ENCODE assay signal across 8 mouse cellular contexts in the genomic region with DNA sequence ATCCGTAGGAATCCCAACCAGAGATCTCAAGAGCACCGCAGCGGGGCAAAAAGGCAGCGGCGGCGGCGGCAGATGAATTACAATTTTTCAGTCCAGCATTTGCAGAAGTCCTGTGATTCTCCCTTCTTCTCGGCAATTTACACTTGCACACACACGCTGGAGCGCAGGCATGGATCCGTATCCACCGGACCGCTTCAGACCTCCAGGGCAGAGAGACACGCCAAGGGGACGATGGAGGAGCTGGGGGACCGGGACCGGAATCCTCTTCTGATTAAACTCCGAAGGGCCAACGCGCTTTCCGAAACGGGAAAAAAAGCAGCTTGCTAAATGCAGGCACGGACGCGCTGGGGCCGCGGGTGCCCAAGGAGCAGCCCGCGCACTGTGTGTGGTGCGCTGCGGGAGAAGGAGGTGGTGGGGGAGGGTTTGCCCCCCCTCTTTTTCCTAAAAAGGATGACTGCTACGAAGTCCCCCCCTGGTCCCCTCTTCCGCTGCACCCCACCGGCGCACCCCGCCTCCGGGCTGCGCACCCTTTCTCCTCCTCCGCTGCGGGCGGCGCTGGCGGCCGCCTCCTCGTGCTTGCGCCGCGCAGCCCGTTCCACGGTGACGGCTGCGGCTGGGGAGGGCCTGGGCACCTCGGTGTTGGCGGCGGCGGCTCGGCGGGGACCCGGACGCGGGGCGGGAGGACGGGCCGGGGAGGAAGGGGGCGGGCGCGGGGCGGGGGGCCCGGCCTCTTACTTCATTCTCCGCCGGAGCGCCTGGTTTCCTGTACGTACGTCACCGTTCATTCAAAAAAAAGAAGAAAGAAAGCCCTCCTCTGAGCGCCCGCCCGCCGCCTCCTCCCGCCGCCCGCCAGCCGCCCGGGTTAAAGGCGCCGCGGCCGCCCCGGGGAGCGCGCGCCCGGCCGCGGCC. TPM values are rescaled to one million over a fixed set of nuclear protein-coding genes. Genes with fewer than 3 reads are reported as not detected.
DNase-seq lines count a peak whose midpoint lies in the region; ATAC-seq and TF ChIP-seq lines count a peak whose summit lies in the region.

Bcl2 (minus strand) TSS at position 654 of the 909 bp plus-strand sequence.

- WGBS in heart, embryonic 14.5 days = under 1% methylated on average over 69 of the region's 95 CpGs
- under 1% methylated on average over 85 of the region's 95 CpGs for WGBS in liver, embryonic 15.5 days (ENCODE audit: insufficient replicate concordance)
- under 1% methylated on average over 41 of the region's 95 CpGs for WGBS in neural tube, embryonic 11.5 days
- under 1% methylated on average over 85 of the region's 95 CpGs for WGBS in stomach, embryonic 16.5 days

- H3K36me3 ChIP-seq in heart, embryonic 14.5 days (ENCODE audit: control insufficient read depth, insufficient read depth, low read length) = no peaks in the 10 kb centered on the region
- no peaks in the 10 kb centered on the region for H3K36me3 ChIP-seq in liver, embryonic 15.5 days (replicated peaks)
- H3K36me3 ChIP-seq in neural tube, embryonic 11.5 days (ENCODE audit: control insufficient read depth, insufficient read depth, low read length) = no peaks in the 10 kb centered on the region
- H3K36me3 ChIP-seq in stomach, embryonic 16.5 days (ENCODE audit: control insufficient read depth, insufficient read depth, low read length) = no peaks in the 10 kb centered on the region

- H3K4me1 ChIP-seq in embryonic fibroblast, embryonic 13.5 days (ENCODE audit: control insufficient read depth, insufficient read depth, low read length) = peaks cover 11% of the 10 kb centered on the region
- H3K4me1 ChIP-seq in heart, embryonic 14.5 days (ENCODE audit: control insufficient read depth in 2 of 2, insufficient read depth in 2 of 2, low read length in 2 of 2) = peaks cover 7 to 16% of the 10 kb centered on the region in 2 experiments
- peaks cover 19% of the 10 kb centered on the region for H3K4me1 ChIP-seq in liver, embryonic 15.5 days (replicated peaks)
- H3K4me1 ChIP-seq in neural tube, embryonic 11.5 days (ENCODE audit: control insufficient read depth, insufficient read depth, low read length) = peaks cover 8% of the 10 kb centered on the region; the same call in 1 of the 2 replicates
- H3K4me1 ChIP-seq in stomach, embryonic 16.5 days (ENCODE audit: control insufficient read depth, insufficient read depth, low read length) = peaks cover 16% of the 10 kb centered on the region; the same call in 1 of the 2 replicates

- DNase-seq in A20 (ENCODE audit: low read depth, low spot score) = peak; percentile 80
- peak; percentile 80 to 86 for DNase-seq in adrenal gland, postnatal 36 days
- peak; percentile 88 for DNase-seq in kidney, postnatal 14 days
- peak; percentile 81 for DNase-seq in neural tube, embryonic 11.5 days (ENCODE audit: low spot score)

- H3K4me3 ChIP-seq in embryonic fibroblast, embryonic 13.5 days (ENCODE audit: insufficient read depth, low read length) = peak within 1 kb of the TSS; percentile 79
- peak within 1 kb of the TSS; percentile 58 to 86 for H3K4me3 ChIP-seq in heart, embryonic 14.5 days (ENCODE audit: control insufficient read depth in 1 of 2, insufficient read depth in 1 of 2, low read depth in 1 of 2, low read length in 2 of 2)
- H3K4me3 ChIP-seq in liver, embryonic 15.5 days (replicated peaks) = peak within 1 kb of the TSS; percentile 61
- H3K4me3 ChIP-seq in neural tube, embryonic 11.5 days (ENCODE audit: low read depth, low read length) = peak within 1 kb of the TSS; percentile 74
- peak within 1 kb of the TSS; percentile 56 for H3K4me3 ChIP-seq in stomach, embryonic 16.5 days (replicated peaks; ENCODE audit: low read length)

- TF ChIP-seq CTCF in embryonic fibroblast, embryonic 13.5 days (IDR thresholded peaks at IDR 0.05; ENCODE audit: borderline replicate concordance, insufficient read depth, low read length) = no peak

- no peaks in the 10 kb centered on the region for H3K27me3 ChIP-seq in heart, embryonic 14.5 days (ENCODE audit: control insufficient read depth, insufficient read depth, low read length)
- H3K27me3 ChIP-seq in liver, embryonic 15.5 days = peaks cover 47% of the 10 kb centered on the region
- H3K27me3 ChIP-seq in neural tube, embryonic 11.5 days (ENCODE audit: control insufficient read depth, insufficient read depth, low read length) = no peaks in the 10 kb centered on the region
- no peaks in the 10 kb centered on the region for H3K27me3 ChIP-seq in stomach, embryonic 16.5 days (ENCODE audit: control insufficient read depth, insufficient read depth, low read length)

- H3K4me2 ChIP-seq in heart, embryonic 14.5 days (ENCODE audit: low read length) = peak within 1 kb of the TSS; percentile 95
- H3K4me2 ChIP-seq in liver, embryonic 15.5 days = peak within 1 kb of the TSS; percentile 78
- peak within 1 kb of the TSS; percentile 75 for H3K4me2 ChIP-seq in neural tube, embryonic 11.5 days (ENCODE audit: low read depth)
- peak within 1 kb of the TSS; percentile 93 for H3K4me2 ChIP-seq in stomach, embryonic 16.5 days (ENCODE audit: low read depth, low read length)

- H3K27ac ChIP-seq in embryonic fibroblast, embryonic 13.5 days (ENCODE audit: insufficient read depth, low read length) = peak within 1 kb of the TSS; percentile 34; the same call in 1 of the 2 replicates
- peak within 1 kb of the TSS; percentile 71 to 88 for H3K27ac ChIP-seq in heart, embryonic 14.5 days (replicated peaks in 1 of 2; ENCODE audit: control insufficient read depth in 1 of 2, insufficient read depth in 1 of 2, low read depth in 2 of 2, low read length in 2 of 2)
- H3K27ac ChIP-seq in liver, embryonic 15.5 days (replicated peaks) = no peak within 1 kb of the TSS
- peak within 1 kb of the TSS; percentile 83 for H3K27ac ChIP-seq in neural tube, embryonic 11.5 days (ENCODE audit: low read depth, low read length)
- peak within 1 kb of the TSS; percentile 93 for H3K27ac ChIP-seq in stomach, embryonic 16.5 days (ENCODE audit: low read length)

- no peaks in the 10 kb centered on the region for H3K9me3 ChIP-seq in heart, embryonic 14.5 days (ENCODE audit: control insufficient read depth, low read length)
- H3K9me3 ChIP-seq in liver, embryonic 15.5 days (replicated peaks) = no peaks in the 10 kb centered on the region
- no peaks in the 10 kb centered on the region for H3K9me3 ChIP-seq in neural tube, embryonic 11.5 days (ENCODE audit: control insufficient read depth, low read length)
- H3K9me3 ChIP-seq in stomach, embryonic 16.5 days (replicated peaks; ENCODE audit: control insufficient read depth, low read length) = no peaks in the 10 kb centered on the region

- peak; percentile 68 for ATAC-seq in heart, embryonic 14.5 days (ENCODE audit: insufficient number of reproducible peaks, insufficient read depth, low FRiP score, low read depth)
- peak; percentile 65 for ATAC-seq in liver, embryonic 15.5 days (ENCODE audit: insufficient read depth)
- ATAC-seq in neural tube, embryonic 11.5 days (ENCODE audit: insufficient read depth, low FRiP score, low TSS enrichment) = peak; percentile 81
- ATAC-seq in stomach, embryonic 16.5 days (ENCODE audit: insufficient read depth, low FRiP score) = peak; percentile 90

- TF ChIP-seq POLR2A in embryonic fibroblast, embryonic 13.5 days (IDR thresholded peaks at IDR 0.05; ENCODE audit: low read depth, low read length) = peak; percentile 49

- H3K9ac ChIP-seq in heart, embryonic 14.5 days (ENCODE audit: low read length) = peak within 1 kb of the TSS; percentile 90
- peak within 1 kb of the TSS; percentile 55 for H3K9ac ChIP-seq in liver, embryonic 15.5 days
- H3K9ac ChIP-seq in neural tube, embryonic 11.5 days (ENCODE audit: low read length) = peak within 1 kb of the TSS; percentile 92
- H3K9ac ChIP-seq in stomach, embryonic 16.5 days (ENCODE audit: low read length) = peak within 1 kb of the TSS; percentile 91

RNA-seq across cellular contexts. Expression of gene Bcl2, which starts in this region (rescaled TPM):
- 1 to 10 TPM; 5.2 to 6.8 TPM for total RNA-seq in adrenal gland, postnatal 36 days (2021)
- 5.3 and 6.5 TPM in 2 replicates for polyA plus RNA-seq in embryonic fibroblast, embryonic 13.5 days (2011; ENCODE audit: insufficient read length, low read depth, missing spikeins)
- 5.3 and 6.2 TPM in 2 replicates for polyA plus RNA-seq in heart, embryonic 14.5 days (2014; fragmentation: Nextera tagmentation; extraction: Ambion mirVana)
- polyA plus RNA-seq in liver, embryonic 15.5 days (2015; fragmentation: Nextera tagmentation; extraction: Ambion mirVana) = 0.84 TPM in 2 replicates
- polyA plus RNA-seq in neural tube, embryonic 11.5 days (2014; fragmentation: Nextera tagmentation; extraction: Ambion mirVana) = 5.5 TPM in 2 replicates
- 17.8 and 18.0 TPM in 2 replicates for polyA plus RNA-seq in stomach, embryonic 16.5 days (2015; fragmentation: Nextera tagmentation; extraction: Ambion mirVana)

Comparison
In these comparisons a context has a peak if more than half of its experiments do, and no peak if none do; other contexts are left out.
1. Peak in ATAC-seq, H3K4me3 ChIP-seq, H3K9ac ChIP-seq and H3K4me2 ChIP-seq in liver, embryonic 15.5 days; RNA of the gene not detected or under 1 TPM.